29 mouse cellular contexts compared by ENCODE assay signal in genomic region chr1:135964561-135964960, GRCm38 (mm10). TPM values are rescaled to one million over a fixed set of nuclear protein-coding genes. Genes with fewer than 3 reads are reported as not detected.
DNase-seq lines count a peak whose midpoint lies in the region; ATAC-seq and TF ChIP-seq lines count a peak whose summit lies in the region.
"Had no signal": no experiment of that assay in that cellular context is flagged by ENCODE, and none has a peak within 500 bp of the region (broad histone marks: within the 10 kb centered on the region; RNA-seq: fewer than 3 reads in every experiment).

No protein-coding gene starts in this region.

- TF ChIP-seq EP300 in stomach, postnatal 0 days (optimal IDR thresholded peaks at IDR 0.05): no peak

- intact Hi-C loops in left cerebral cortex, postnatal 4 days (cut with DNase I): no loop called here
- intact Hi-C loops in left cerebral cortex, postnatal 10 days (cut with DNase I): no loop called here

- H3K4me3 ChIP-seq in kidney, embryonic 14.5 days (ENCODE audit: low read length): no peak overlapping the region
- H3K4me3 ChIP-seq in stomach, embryonic 14.5 days (ENCODE audit: low read depth, low read length): no peak overlapping the region
- no peak overlapping the region for H3K4me3 ChIP-seq in stomach, postnatal 0 days (ENCODE audit: low read depth, low read length)
- H3K4me3 ChIP-seq: embryonic facial prominence, embryonic 13.5 days; erythroblast, embryonic 14.5 days; forebrain, embryonic 12.5 days; gastrocnemius, adult 2 months; hindbrain, embryonic 12.5 days; limb, embryonic 13.5 days; liver, embryonic 12.5 days; myocyte; neural tube, embryonic 13.5 days had no signal

- no peaks in the 10 kb centered on the region for H3K27me3 ChIP-seq in kidney, embryonic 14.5 days (ENCODE audit: control insufficient read depth, insufficient read depth, low read length)
- H3K27me3 ChIP-seq in stomach, embryonic 14.5 days (ENCODE audit: control insufficient read depth, insufficient read depth, low read length): no peaks in the 10 kb centered on the region
- H3K27me3 ChIP-seq in stomach, postnatal 0 days (ENCODE audit: control insufficient read depth, insufficient read depth, low read length): no peaks in the 10 kb centered on the region
- H3K27me3 ChIP-seq: hindbrain, embryonic 12.5 days; neural tube, embryonic 13.5 days had no signal

- no peak overlapping the region for H3K9ac ChIP-seq in kidney, embryonic 14.5 days (ENCODE audit: low read depth, low read length)
- no peak overlapping the region for H3K9ac ChIP-seq in stomach, embryonic 14.5 days (replicated peaks; ENCODE audit: low read depth, low read length)
- no peak overlapping the region for H3K9ac ChIP-seq in stomach, postnatal 0 days (ENCODE audit: low read length)
- H3K9ac ChIP-seq: embryonic facial prominence, embryonic 13.5 days; forebrain, embryonic 12.5 days; hindbrain, embryonic 12.5 days; limb, embryonic 13.5 days; liver, embryonic 12.5 days; neural tube, embryonic 13.5 days had no signal

- H3K9me3 ChIP-seq in kidney, embryonic 14.5 days (ENCODE audit: control insufficient read depth, low read length): no peaks in the 10 kb centered on the region
- H3K9me3 ChIP-seq in stomach, embryonic 14.5 days (ENCODE audit: control insufficient read depth, low read depth, low read length): no peaks in the 10 kb centered on the region
- no peaks in the 10 kb centered on the region for H3K9me3 ChIP-seq in stomach, postnatal 0 days (ENCODE audit: control insufficient read depth, low read length)
- H3K9me3 ChIP-seq: embryonic facial prominence, embryonic 13.5 days; forebrain, embryonic 12.5 days; hindbrain, embryonic 12.5 days; limb, embryonic 13.5 days; liver, embryonic 12.5 days; neural tube, embryonic 13.5 days had no signal

- 48% methylated on average over 11 of the region's 11 CpGs for WGBS in kidney, embryonic 14.5 days
- 74% methylated on average over 11 of the region's 11 CpGs for WGBS in stomach, embryonic 14.5 days
- WGBS in stomach, postnatal 0 days: 69% methylated on average over 11 of the region's 11 CpGs

- peak; percentile 59; the same call in 1 of the 2 replicates for ATAC-seq in kidney, embryonic 14.5 days (ENCODE audit: low FRiP score, low TSS enrichment)
- ATAC-seq in stomach, embryonic 14.5 days (ENCODE audit: insufficient number of reproducible peaks, insufficient read depth, low FRiP score, low read depth): 0 out of 2 replicates have a peak, but pooled peaks have one; percentile 34
- no peak for ATAC-seq in stomach, postnatal 0 days (ENCODE audit: low FRiP score, low TSS enrichment)
- ATAC-seq: liver, embryonic 12.5 days had no signal

- no peak overlapping the region for H3K4me2 ChIP-seq in kidney, embryonic 14.5 days (replicated peaks; ENCODE audit: low read depth, low read length)
- no peak overlapping the region for H3K4me2 ChIP-seq in stomach, embryonic 14.5 days (replicated peaks; ENCODE audit: low read depth, low read length)
- no peak overlapping the region for H3K4me2 ChIP-seq in stomach, postnatal 0 days (replicated peaks; ENCODE audit: low read depth)
- H3K4me2 ChIP-seq: embryonic facial prominence, embryonic 13.5 days; forebrain, embryonic 12.5 days; hindbrain, embryonic 12.5 days; limb, embryonic 13.5 days; liver, embryonic 12.5 days; neural tube, embryonic 13.5 days had no signal

- no peak for DNase-seq in kidney, postnatal 25 days
- DNase-seq in layer of hippocampus, adult 18-20 months (ENCODE audit: low spot score in 2 of 2): peak; percentile 34 to 67
- DNase-seq in layer of hippocampus, postnatal 10 days (ENCODE audit: low spot score in 2 of 2): no peak
- peak; percentile 25 for DNase-seq in left cerebral cortex, postnatal 4 days
- no peak for DNase-seq in left cerebral cortex, postnatal 10 days (ENCODE audit: extremely low spot score in 1 of 2, low spot score in 2 of 2)
- DNase-seq in stomach, postnatal 0 days (ENCODE audit: low spot score): no peak
- DNase-seq: adrenal gland, postnatal 10 days; cerebellum, adult 2 months; cerebellum, postnatal 36 days; embryo, embryonic 11 days; gastrocnemius, adult 2 months; kidney, adult 2 months; lung, adult 18-20 months; lung, postnatal 10 days; midbrain, embryonic 14.5 days; retina, postnatal 1 day had no signal

- H3K36me3 ChIP-seq in kidney, embryonic 14.5 days (ENCODE audit: control insufficient read depth, insufficient read depth, low read length): no peaks in the 10 kb centered on the region
- no peaks in the 10 kb centered on the region for H3K36me3 ChIP-seq in stomach, embryonic 14.5 days (ENCODE audit: control insufficient read depth, insufficient read depth, low read length)
- H3K36me3 ChIP-seq in stomach, postnatal 0 days (ENCODE audit: control insufficient read depth, insufficient read depth, low read length): no peaks in the 10 kb centered on the region
- H3K36me3 ChIP-seq: embryonic facial prominence, embryonic 13.5 days; forebrain, embryonic 12.5 days; hindbrain, embryonic 12.5 days; limb, embryonic 13.5 days; liver, embryonic 12.5 days; neural tube, embryonic 13.5 days had no signal

- H3K27ac ChIP-seq in kidney, embryonic 14.5 days (ENCODE audit: low read depth, low read length): no peak overlapping the region
- H3K27ac ChIP-seq in stomach, embryonic 14.5 days (ENCODE audit: low read length): no peak overlapping the region
- no peak overlapping the region for H3K27ac ChIP-seq in stomach, postnatal 0 days (replicated peaks)
- H3K27ac ChIP-seq: embryonic facial prominence, embryonic 13.5 days; forebrain, embryonic 12.5 days; gastrocnemius, adult 2 months; hindbrain, embryonic 12.5 days; limb, embryonic 13.5 days; liver, embryonic 12.5 days; neural tube, embryonic 13.5 days had no signal

- TF ChIP-seq CTCF in stomach, postnatal 0 days (IDR thresholded peaks at IDR 0.05; ENCODE audit: low read depth): no peak

- H3K4me1 ChIP-seq in kidney, embryonic 14.5 days (ENCODE audit: control insufficient read depth, insufficient read depth, low read length): no peaks in the 10 kb centered on the region
- no peaks in the 10 kb centered on the region for H3K4me1 ChIP-seq in stomach, embryonic 14.5 days (ENCODE audit: control insufficient read depth, insufficient read depth, low read length)
- H3K4me1 ChIP-seq in stomach, postnatal 0 days (replicated peaks; ENCODE audit: control insufficient read depth, insufficient read depth): no peaks in the 10 kb centered on the region
- H3K4me1 ChIP-seq: embryonic facial prominence, embryonic 13.5 days; forebrain, embryonic 12.5 days; hindbrain, embryonic 12.5 days; limb, embryonic 13.5 days; liver, embryonic 12.5 days; neural tube, embryonic 13.5 days had no signal

RNA-seq across cellular contexts. Expression of gene Igfn1, which starts 41.6 kb away (rescaled TPM):
- not detected in 2 replicates for polyA plus RNA-seq in kidney, embryonic 14.5 days (2014; fragmentation: Nextera tagmentation; extraction: Ambion mirVana)
- total RNA-seq in layer of hippocampus, adult 18-20 months (2021): under 1 TPM; 0.23 to 0.59 TPM
- under 1 TPM; 0.04 to 0.23 TPM for total RNA-seq in layer of hippocampus, postnatal 10 days (2021)
- total RNA-seq in left cerebral cortex, postnatal 4 days (2021): under 1 TPM; 0.08 to 0.10 TPM
- under 1 TPM; 0.41 to 0.73 TPM for total RNA-seq in left cerebral cortex, postnatal 10 days (2021)
- 0.13 and 0.19 TPM in 2 replicates for polyA plus RNA-seq in stomach, embryonic 14.5 days (2014; fragmentation: Nextera tagmentation; extraction: Ambion mirVana)
- 0.02 and 0.04 TPM in 2 replicates for polyA plus RNA-seq in stomach, postnatal 0 days (2015; fragmentation: Nextera tagmentation; extraction: Ambion mirVana)
- polyA plus RNA-seq: erythroblast, embryonic 14.5 days; forebrain, embryonic 12.5 days; hindbrain, embryonic 12.5 days; liver, embryonic 12.5 days; midbrain, embryonic 14.5 days; neural tube, embryonic 13.5 days; urinary bladder, adult 2 months had no signal

RNA-seq across cellular contexts. Expression of gene Tmem9, which starts 43.4 kb away (rescaled TPM):
- 123 and 230 TPM in 2 replicates for polyA plus RNA-seq in kidney, embryonic 14.5 days (2014; fragmentation: Nextera tagmentation; extraction: Ambion mirVana)
- 10 to 100 TPM; 64.0 to 64.2 TPM for total RNA-seq in layer of hippocampus, adult 18-20 months (2021)
- total RNA-seq in layer of hippocampus, postnatal 10 days (2021): 10 to 100 TPM; 69.7 to 81.4 TPM
- total RNA-seq in left cerebral cortex, postnatal 4 days (2021): 10 to 100 TPM; 64.2 to 77.1 TPM
- total RNA-seq in left cerebral cortex, postnatal 10 days (2021): 10 to 100 TPM; 81.3 to 84.0 TPM
- polyA plus RNA-seq in stomach, embryonic 14.5 days (2014; fragmentation: Nextera tagmentation; extraction: Ambion mirVana): 127 and 136 TPM in 2 replicates
- polyA plus RNA-seq in stomach, postnatal 0 days (2015; fragmentation: Nextera tagmentation; extraction: Ambion mirVana): 65.9 and 66.1 TPM in 2 replicates

RNA-seq across cellular contexts. Expression of gene Pkp1, which starts 45.6 kb away (rescaled TPM):
- polyA plus RNA-seq in kidney, embryonic 14.5 days (2014; fragmentation: Nextera tagmentation; extraction: Ambion mirVana): 0.10 TPM in 1 of 2 replicates, not detected in the other
- total RNA-seq in layer of hippocampus, adult 18-20 months (2021): not detected
- total RNA-seq in layer of hippocampus, postnatal 10 days (2021): under 1 TPM in 1 of 2 experiments, not detected in 1; 0.09 TPM
- under 1 TPM in 1 of 2 experiments, not detected in 1; 0.18 TPM for total RNA-seq in left cerebral cortex, postnatal 4 days (2021)
- under 1 TPM; 0.16 to 0.19 TPM for total RNA-seq in left cerebral cortex, postnatal 10 days (2021)
- 5.7 and 7.5 TPM in 2 replicates for polyA plus RNA-seq in stomach, embryonic 14.5 days (2014; fragmentation: Nextera tagmentation; extraction: Ambion mirVana)
- polyA plus RNA-seq in stomach, postnatal 0 days (2015; fragmentation: Nextera tagmentation; extraction: Ambion mirVana): 29.8 and 34.2 TPM in 2 replicates
- total RNA-seq: adrenal gland, postnatal 10 days; gastrocnemius, adult 2 months; heart, adult 8-10 months; heart, postnatal 25 days had no signal
- polyA plus RNA-seq: erythroblast, embryonic 14.5 days; liver, embryonic 12.5 days had no signal

Comparison
In these comparisons a context has a peak if more than half of its experiments do, and no peak if none do; other contexts are left out.
1. DNase-seq: peak in layer of hippocampus, adult 18-20 months (2 of 2) and left cerebral cortex, postnatal 4 days (single experiment); none in kidney, postnatal 25 days (0 of 2), layer of hippocampus, postnatal 10 days (0 of 2), left cerebral cortex, postnatal 10 days (0 of 2) and stomach, postnatal 0 days (single experiment).